Mouse (Mus musculus) liver, embryonic 14.5 days (tissue): ENCODE results near the gene Dot1l. TPM values are rescaled to one million over a fixed set of nuclear protein-coding genes. Genes with fewer than 3 reads are reported as not detected.

ENCODE experiments used
- ATAC-seq: fragments of 200-750 bp; cut with Nextera tagmentation; 2 replicates; pipeline ENCODE4 v1.8.0; 2017; ENCODE audit warnings: moderate number of reproducible peaks, mild to moderate bottlenecking, moderate library complexity; ENCODE audit not compliant: insufficient read depth
- DNase-seq, 3 experiments: peaks; one replicate each; pipeline ENCODE4 v3.0.0-alpha.2; 2012 to 2013; ENCODE audit warnings: low read depth in 3 of 3, low spot score in 3 of 3
- H3K27ac ChIP-seq: fragments of 300-500 bp; sonication (generic); 2 replicates; pipeline ENCODE4 v1.5.1; 2014; ENCODE audit warnings: moderate library complexity, mild to moderate bottlenecking, control low read depth, inconsistent platforms
- H3K27me3 ChIP-seq: fragments of 300-500 bp; sonication (generic); 2 replicates; pipeline ENCODE4 v1.6.1; 2014; ENCODE audit warnings: mild to moderate bottlenecking, low read length, moderate library complexity; ENCODE audit not compliant: control insufficient read depth, insufficient read depth
- H3K36me3 ChIP-seq: fragments of 300-500 bp; sonication (generic); replicated peaks from 2 replicates; pipeline ENCODE4 v1.6.1; 2014; ENCODE audit warnings: low read depth; ENCODE audit not compliant: control insufficient read depth, insufficient read depth
- H3K4me1 ChIP-seq, 2 experiments: fragments of 200-500 bp in 1 of 2; fragments of 300-500 bp in 1 of 2; sonication (generic) in 1 of 2; replicated peaks; 2 replicates each; pipeline ENCODE4 v1.6.1; 2012 to 2014; ENCODE audit warnings: antibody characterized with exemption in 1 of 2, inconsistent platforms in 1 of 2, low read length in 1 of 2; ENCODE audit not compliant: control insufficient read depth in 2 of 2, insufficient read depth in 2 of 2
- H3K4me2 ChIP-seq: fragments of 300-500 bp; sonication (generic); 2 replicates; pipeline ENCODE4 v1.6.1; 2014; ENCODE audit warnings: low read depth, mild to moderate bottlenecking, control low read depth, moderate library complexity
- H3K4me3 ChIP-seq, 2 experiments: fragments of 200-500 bp in 1 of 2; fragments of 300-500 bp in 1 of 2; sonication (generic) in 1 of 2; 2 replicates each; pipeline ENCODE4 v1.5.1; 2012 to 2014; ENCODE audit warnings: low read depth in 2 of 2, low read length in 2 of 2, mild to moderate bottlenecking in 2 of 2, control low read depth in 1 of 2, inconsistent platforms in 1 of 2, moderate library complexity in 1 of 2; ENCODE audit not compliant: insufficient read depth in 1 of 2
- H3K9ac ChIP-seq: fragments of 300-500 bp; sonication (generic); replicated peaks from 2 replicates; pipeline ENCODE4 v1.6.1; 2014; ENCODE audit warnings: mild to moderate bottlenecking, control low read depth, moderate library complexity
- H3K9me3 ChIP-seq: fragments of 300-500 bp; sonication (generic); 2 replicates; pipeline ENCODE4 v1.6.1; 2016; ENCODE audit warnings: low read length, mixed read lengths; ENCODE audit not compliant: control insufficient read depth
- CTCF ChIP-seq: IDR thresholded peaks from 2 replicates; pipeline ENCODE4 v1.5.1; 2016; ENCODE audit warnings: antibody characterized with exemption, low read depth, control low read depth
- EP300 ChIP-seq: IDR thresholded peaks from 2 replicates; pipeline ENCODE4 v1.6.1; 2016; ENCODE audit warnings: antibody characterized with exemption, low read depth
- WGBS: fragments of 180-500 bp; shearing (Covaris S2); extraction: QIAGEN DNeasy Blood & Tissue Kit; methylation state at CpG from one replicate; pipeline ENCODE4 v1.1.7; 2014; ENCODE audit not compliant: insufficient replicate concordance; 5-methylcytosine and 5-hydroxymethylcytosine counted together
- polyA plus RNA-seq, 2 experiments: library from polyadenylated mRNA; depleted of rRNA in 1 of 2; stranded (reverse) in 1 of 2; unstranded in 1 of 2; fragments of >200 nt; fragmentation: Nextera tagmentation in 1 of 2; extraction: Ambion mirVana in 1 of 2; gene quantifications; 2 replicates each; pipeline versions ENCODE4 v1.2.1 to v1.2.3; 2012 to 2014

Dot1l gene
- polyA plus RNA-seq, 2 experiments = 7.1 to 11.6 TPM

- Histone ChIP-seq H3K9me3 (no peaks in the 10 kb centered on the region), H3K4me2 (peak overlapping the region; percentile 76), H3K36me3 (no peaks in the 10 kb centered on the region), H3K4me3 (peak overlapping the region; percentile 8 to 34), H3K27me3 (no peaks in the 10 kb centered on the region), H3K9ac (no peak overlapping the region; the same call in 1 of the 2 replicates), H3K4me1 (peaks cover 24 to 27% of the 10 kb centered on the region in 2 experiments), H3K27ac (no peak overlapping the region)
- ATAC-seq (peak; percentile 59), DNase-seq (peak; percentile 69 to 72 (median 72))
- WGBS = 4% methylated on average over 6 of the region's 6 CpGs
- TF ChIP-seq CTCF (no peak), EP300 (no peak)
These were observed 2.9 kb upstream of the Dot1l start for GRCm38 (mm10) chr10:80752079-80752625.

- WGBS = under 1% methylated on average over 69 of the region's 75 CpGs
- Histone ChIP-seq H3K36me3 (no peaks in the 10 kb centered on the region), H3K4me1 (peaks cover 26 to 44% of the 10 kb centered on the region in 2 experiments), H3K27ac (peak overlapping the region; percentile 50), H3K9ac (peak overlapping the region; percentile 84), H3K4me3 (peak overlapping the region; percentile 86 to 99), H3K9me3 (no peaks in the 10 kb centered on the region), H3K4me2 (peak overlapping the region; percentile 97), H3K27me3 (no peaks in the 10 kb centered on the region)
- TF ChIP-seq CTCF (no peak), EP300 (no peak)
- ATAC-seq (peak; percentile 65), DNase-seq (no peak)
These were observed 447 bp downstream of the Dot1l start for GRCm38 (mm10) chr10:80755291-80756015.

GRCm38 (mm10) chr10:80756099-80756498 is 1.1 kb downstream of the Dot1l start:
- ATAC-seq = no peak
- 20% methylated on average over 3 of the region's 3 CpGs for WGBS
- H3K36me3 ChIP-seq = no peaks in the 10 kb centered on the region
- peak overlapping the region; percentile 84 for H3K9ac ChIP-seq
- H3K27ac ChIP-seq = no peak overlapping the region
- peak overlapping the region; percentile 86 to 99 for H3K4me3 ChIP-seq
- no peaks in the 10 kb centered on the region for H3K27me3 ChIP-seq
- no peaks in the 10 kb centered on the region for H3K9me3 ChIP-seq
- peak overlapping the region; percentile 97 for H3K4me2 ChIP-seq
- DNase-seq = no peak
- TF ChIP-seq CTCF = peak; percentile 46
- no peak for TF ChIP-seq EP300
- peaks cover 26 to 46% of the 10 kb centered on the region in 2 experiments for H3K4me1 ChIP-seq

GRCm38 (mm10) chr10:80756509-80756908 is 1.5 kb downstream of the Dot1l start:
- Histone ChIP-seq H3K4me3 (peak overlapping the region; percentile 86 to 99), H3K4me1 (peaks cover 24 to 46% of the 10 kb centered on the region in 2 experiments), H3K9ac (peak overlapping the region; percentile 84), H3K27me3 (no peaks in the 10 kb centered on the region), H3K9me3 (no peaks in the 10 kb centered on the region), H3K36me3 (no peaks in the 10 kb centered on the region), H3K4me2 (peak overlapping the region; percentile 97), H3K27ac (no peak overlapping the region)
- WGBS = 40% methylated on average over 2 of the region's 2 CpGs
- TF ChIP-seq EP300 (no peak), CTCF (no peak)
- DNase-seq (no peak), ATAC-seq (no peak)

- no peaks in the 10 kb centered on the region for H3K36me3 ChIP-seq
- peak overlapping the region; percentile 97 for H3K4me2 ChIP-seq
- TF ChIP-seq CTCF = no peak
- TF ChIP-seq EP300 = no peak
- no peaks in the 10 kb centered on the region for H3K27me3 ChIP-seq
- ATAC-seq (no peak), DNase-seq (no peak)
- peak overlapping the region; percentile 84 for H3K9ac ChIP-seq
- no peak overlapping the region for H3K27ac ChIP-seq
- no peaks in the 10 kb centered on the region for H3K9me3 ChIP-seq
- WGBS = 49% methylated on average over 4 of the region's 4 CpGs
- H3K4me1 ChIP-seq = peaks cover 20 to 43% of the 10 kb centered on the region in 2 experiments
- peak overlapping the region; percentile 86 to 99 for H3K4me3 ChIP-seq
These were observed 2.0 kb downstream of the Dot1l start for GRCm38 (mm10) chr10:80756967-80757366.
